Mouse (Mus musculus) right cerebral cortex, adult 2 months (tissue): ENCODE measurements around the gene Gm28038.

Experiments
- DNase-seq, 2 experiments: peaks; one replicate each; pipeline ENCODE4 v3.0.0; 2021 to 2022; ENCODE audit warnings: low spot score in 2 of 2

The Gm28038 gene

GRCm38 (mm10) chr2:30345971-30346676, 65.3 kb downstream of the Gm28038 start:
- DNase-seq: no peak

- DNase-seq: no peak
These were observed 68.4 kb downstream of the Gm28038 start for GRCm38 (mm10) chr2:30349196-30349595.
